Mouse (Mus musculus): ENCODE data around the gene 3110082I17Rik.

3110082I17Rik gene

DNA sequence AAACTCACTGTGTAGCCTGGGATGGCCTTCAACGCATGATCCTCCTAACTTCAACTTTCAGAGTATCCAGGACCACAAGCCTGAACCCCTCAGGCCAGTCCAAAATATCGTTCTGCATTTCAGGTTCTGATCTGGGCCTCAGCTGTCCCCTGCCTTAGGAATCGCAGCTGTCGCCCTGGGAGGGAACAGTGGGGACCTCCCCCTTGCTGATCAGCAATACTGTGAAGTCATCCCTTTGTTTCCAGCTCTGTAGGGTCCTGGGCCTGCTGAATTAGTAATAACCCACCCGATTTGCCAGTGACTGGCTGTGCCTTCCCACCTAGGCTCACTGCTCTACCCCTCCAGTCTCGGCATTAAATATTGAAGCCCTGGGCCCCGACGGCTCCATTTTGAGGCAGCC is 31.0 kb upstream of the 3110082I17Rik start:
- H3K27me3 ChIP-seq (ENCODE audit: insufficient read depth, low read length): peaks cover 25% of the 10 kb centered on the region
- H3K36me3 ChIP-seq (ENCODE audit: insufficient read depth, low read length): no peaks in the 10 kb centered on the region
- H3K4me1 ChIP-seq (replicated peaks; ENCODE audit: low read depth, low read length): peaks cover 36% of the 10 kb centered on the region
- TF ChIP-seq CTCF (conservative IDR thresholded peaks at IDR 0.05; ENCODE audit: low read length) (no peak), POU5F1 (IDR thresholded peaks at IDR 0.05; ENCODE audit: borderline replicate concordance, low read length) (no peak), NANOG (IDR thresholded peaks at IDR 0.05; ENCODE audit: borderline replicate concordance, low read length) (no peak)
- H3K9me3 ChIP-seq (ENCODE audit: low read length): peaks cover 6% of the 10 kb centered on the region; the same call in 1 of the 2 replicates
- H3K4me3 ChIP-seq (replicated peaks; ENCODE audit: low read length): no peak overlapping the region

DNA sequence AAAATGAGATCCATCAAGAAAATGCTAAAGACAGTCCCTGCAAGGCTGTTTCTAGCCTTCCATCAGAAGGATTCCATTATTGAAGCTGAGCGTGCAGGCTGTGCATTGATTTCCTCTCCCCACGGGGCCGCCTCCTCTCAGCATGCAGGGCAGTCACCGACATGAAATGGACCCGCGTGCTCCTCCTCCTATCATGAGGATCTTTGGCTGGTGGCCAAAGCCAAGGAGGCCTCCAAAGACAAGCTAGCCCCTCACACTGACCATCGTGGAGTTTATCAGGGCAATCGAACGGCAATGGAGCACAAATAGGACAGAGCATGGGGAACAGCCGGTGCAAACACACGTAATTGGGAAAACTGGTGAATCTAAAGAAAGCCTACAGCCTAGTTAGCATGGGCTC is 29.8 kb upstream of the 3110082I17Rik start:
- H3K36me3 ChIP-seq (ENCODE audit: insufficient read depth, low read length): no peaks in the 10 kb centered on the region
- peaks cover 9% of the 10 kb centered on the region; the same call in 1 of the 2 replicates for H3K9me3 ChIP-seq (ENCODE audit: low read length)
- TF ChIP-seq NANOG (IDR thresholded peaks at IDR 0.05; ENCODE audit: borderline replicate concordance, low read length) (no peak), POU5F1 (IDR thresholded peaks at IDR 0.05; ENCODE audit: borderline replicate concordance, low read length) (no peak), CTCF (conservative IDR thresholded peaks at IDR 0.05; ENCODE audit: low read length) (no peak)
- peaks cover 34% of the 10 kb centered on the region for H3K4me1 ChIP-seq (replicated peaks; ENCODE audit: low read depth, low read length)
- no peak overlapping the region for H3K4me3 ChIP-seq (replicated peaks; ENCODE audit: low read length)
- peaks cover 19% of the 10 kb centered on the region for H3K27me3 ChIP-seq (ENCODE audit: insufficient read depth, low read length)

DNA sequence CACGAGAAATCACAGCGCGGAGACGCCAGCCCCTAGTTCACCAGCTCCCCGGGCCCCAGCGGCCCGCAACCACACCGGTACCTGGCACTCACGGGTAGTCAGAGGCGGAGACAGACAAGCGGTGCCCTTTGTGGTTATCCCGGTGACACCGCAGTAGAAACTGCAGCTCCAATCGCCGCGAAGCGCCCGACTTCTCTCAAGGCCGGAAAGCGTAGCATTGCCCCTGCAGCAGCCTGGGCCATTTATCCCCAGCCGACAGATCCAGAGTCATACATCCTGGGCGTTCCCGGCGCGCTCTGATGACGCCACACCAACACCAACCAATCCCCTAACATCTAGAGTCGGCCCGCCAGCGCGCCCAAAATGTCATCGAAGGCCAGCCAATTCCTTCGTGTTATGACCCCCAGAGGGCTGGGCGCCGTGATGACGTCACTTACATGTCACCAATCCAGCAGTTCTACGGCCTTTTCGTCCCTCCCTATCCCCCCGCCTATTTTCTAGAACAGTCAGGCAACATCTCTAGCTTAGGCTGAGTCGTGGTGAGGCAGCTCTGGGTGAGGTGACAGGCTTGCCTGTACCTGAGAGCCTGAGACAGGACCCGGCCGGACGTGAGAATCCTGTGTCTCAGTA is 24.0 kb upstream of the 3110082I17Rik start, which contains the start of gene Zfand2a:
Gene Zfand2a (minus strand): TSS at position 365 of the 630 bp plus-strand sequence.
- Histone ChIP-seq H3K27me3 (ENCODE audit: insufficient read depth, low read length) (no peaks in the 10 kb centered on the region), H3K9me3 (ENCODE audit: low read length) (peaks cover 9% of the 10 kb centered on the region; the same call in 1 of the 2 replicates), H3K4me3 (replicated peaks; ENCODE audit: low read length) (peak within 1 kb of the TSS; percentile 99), H3K36me3 (ENCODE audit: insufficient read depth, low read length) (peaks cover 37% of the 10 kb centered on the region), H3K4me1 (replicated peaks; ENCODE audit: low read depth, low read length) (peaks cover 58% of the 10 kb centered on the region)
- no peak for TF ChIP-seq CTCF (conservative IDR thresholded peaks at IDR 0.05; ENCODE audit: low read length)
- no peak for TF ChIP-seq NANOG (IDR thresholded peaks at IDR 0.05; ENCODE audit: borderline replicate concordance, low read length)
- no peak for TF ChIP-seq POU5F1 (IDR thresholded peaks at IDR 0.05; ENCODE audit: borderline replicate concordance, low read length)

DNA sequence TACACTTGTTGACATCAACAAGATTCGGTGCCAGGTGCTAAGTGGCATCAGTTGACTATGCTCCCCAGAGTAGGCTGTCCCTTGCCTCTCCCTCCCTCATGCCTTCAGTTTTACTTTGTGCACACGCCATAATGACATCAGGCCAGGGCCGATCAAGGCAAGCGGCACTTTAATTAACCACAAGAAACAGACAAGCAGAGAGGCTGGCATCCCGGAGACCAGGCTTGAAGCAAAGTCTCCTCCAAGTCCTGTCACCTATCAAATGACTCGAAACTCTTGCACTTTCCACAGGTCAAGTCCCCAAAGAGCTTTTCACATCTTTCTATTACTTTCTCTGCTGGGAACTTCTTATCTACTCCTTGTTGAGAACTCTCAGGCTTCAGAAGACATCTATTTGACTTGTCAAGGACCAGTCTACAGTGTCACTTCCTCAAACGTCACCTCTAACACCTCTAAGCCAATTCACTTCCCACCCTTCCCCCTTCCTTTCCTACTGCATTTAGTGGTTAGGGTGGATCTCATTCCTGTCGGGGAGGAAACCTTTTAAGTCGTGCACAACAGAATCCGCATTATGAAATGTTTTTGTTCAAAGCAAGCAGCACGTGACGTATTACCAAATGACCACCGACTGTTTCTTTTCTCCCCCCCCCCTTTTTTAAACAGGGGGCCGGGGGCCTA is 23.0 kb upstream of the 3110082I17Rik start:
- Histone ChIP-seq H3K9me3 (ENCODE audit: low read length) (peaks cover 9% of the 10 kb centered on the region; the same call in 1 of the 2 replicates), H3K36me3 (ENCODE audit: insufficient read depth, low read length) (peaks cover 47% of the 10 kb centered on the region), H3K4me3 (replicated peaks; ENCODE audit: low read length) (peak overlapping the region; percentile 99), H3K4me1 (replicated peaks; ENCODE audit: low read depth, low read length) (peaks cover 61% of the 10 kb centered on the region), H3K27me3 (ENCODE audit: insufficient read depth, low read length) (no peaks in the 10 kb centered on the region)
- TF ChIP-seq POU5F1 (IDR thresholded peaks at IDR 0.05; ENCODE audit: borderline replicate concordance, low read length) (no peak), NANOG (IDR thresholded peaks at IDR 0.05; ENCODE audit: borderline replicate concordance, low read length) (no peak), CTCF (conservative IDR thresholded peaks at IDR 0.05; ENCODE audit: low read length) (no peak)

DNA sequence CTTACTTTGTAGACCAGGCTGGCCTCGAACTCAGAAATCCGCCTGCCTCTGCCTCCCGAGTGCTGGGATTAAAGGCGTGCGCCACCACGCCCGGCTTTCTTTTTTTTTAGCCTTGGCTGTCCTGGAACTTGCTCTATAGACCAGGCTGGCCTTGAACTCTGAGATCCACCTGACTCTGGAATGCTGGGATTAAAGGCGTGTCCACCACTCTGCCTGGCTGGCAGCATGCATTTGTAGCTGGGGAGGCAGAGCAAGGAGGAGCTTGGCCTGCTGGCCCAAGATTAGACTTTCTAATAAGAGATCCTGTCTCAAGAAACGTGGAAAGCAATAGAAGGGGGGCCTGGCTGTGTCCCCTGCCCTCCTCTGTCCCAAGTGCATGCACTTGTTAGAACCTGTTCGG is 20.1 kb upstream of the 3110082I17Rik start:
- H3K36me3 ChIP-seq (ENCODE audit: insufficient read depth, low read length): peaks cover 76% of the 10 kb centered on the region
- H3K4me1 ChIP-seq (replicated peaks; ENCODE audit: low read depth, low read length): peaks cover 74% of the 10 kb centered on the region
- no peak overlapping the region for H3K4me3 ChIP-seq (replicated peaks; ENCODE audit: low read length)
- H3K9me3 ChIP-seq (ENCODE audit: low read length): no peaks in the 10 kb centered on the region
- no peak for TF ChIP-seq NANOG (IDR thresholded peaks at IDR 0.05; ENCODE audit: borderline replicate concordance, low read length)
- no peak for TF ChIP-seq CTCF (conservative IDR thresholded peaks at IDR 0.05; ENCODE audit: low read length)
- no peak for TF ChIP-seq POU5F1 (IDR thresholded peaks at IDR 0.05; ENCODE audit: borderline replicate concordance, low read length)
- no peaks in the 10 kb centered on the region for H3K27me3 ChIP-seq (ENCODE audit: insufficient read depth, low read length)

DNA sequence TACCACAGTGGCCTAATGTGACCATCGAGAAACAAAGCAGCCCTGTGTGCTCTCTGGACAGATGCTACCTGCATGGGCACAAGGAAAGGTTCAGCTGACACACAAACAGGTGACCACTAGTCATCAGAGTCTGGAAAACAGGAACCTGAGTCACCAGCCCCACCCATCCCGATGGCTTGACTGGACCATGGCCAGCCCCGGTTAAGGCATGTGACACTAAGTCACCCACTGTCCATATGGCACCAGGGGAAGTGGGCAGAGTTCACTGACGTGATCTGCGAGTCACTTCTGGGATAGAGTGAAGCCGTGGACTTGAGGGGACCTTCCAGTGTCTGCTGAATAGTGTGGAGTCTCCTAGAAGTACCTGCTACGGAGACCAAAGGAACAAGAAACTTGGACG is 18.8 kb upstream of the 3110082I17Rik start:
- TF ChIP-seq NANOG (IDR thresholded peaks at IDR 0.05; ENCODE audit: borderline replicate concordance, low read length): no peak
- Histone ChIP-seq H3K36me3 (ENCODE audit: insufficient read depth, low read length) (peaks cover 89% of the 10 kb centered on the region), H3K4me1 (replicated peaks; ENCODE audit: low read depth, low read length) (peaks cover 71% of the 10 kb centered on the region), H3K27me3 (ENCODE audit: insufficient read depth, low read length) (no peaks in the 10 kb centered on the region), H3K4me3 (replicated peaks; ENCODE audit: low read length) (no peak overlapping the region), H3K9me3 (ENCODE audit: low read length) (no peaks in the 10 kb centered on the region)

DNA sequence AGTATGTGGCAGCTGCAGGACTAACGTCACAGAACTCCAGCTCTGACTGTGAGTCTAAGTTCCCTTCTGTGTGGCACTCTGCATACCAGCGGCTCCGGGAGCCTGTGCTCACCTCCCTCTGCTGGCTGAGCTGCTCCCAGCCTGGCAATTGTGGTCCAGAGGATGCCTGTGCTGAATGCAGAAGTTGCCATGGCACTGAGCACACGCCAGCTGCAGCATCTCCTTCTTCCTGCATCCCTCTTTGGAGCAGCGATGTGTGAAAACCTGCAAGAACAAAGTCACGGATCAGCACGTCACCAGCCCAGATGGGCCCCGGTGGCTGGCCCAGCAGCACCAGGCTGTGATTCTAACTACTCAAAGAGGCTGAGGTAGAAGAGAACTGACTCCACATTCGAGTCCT is 14.4 kb upstream of the 3110082I17Rik start:
- Histone ChIP-seq H3K9me3 (ENCODE audit: low read length) (no peaks in the 10 kb centered on the region), H3K27me3 (ENCODE audit: insufficient read depth, low read length) (no peaks in the 10 kb centered on the region), H3K4me1 (replicated peaks; ENCODE audit: low read depth, low read length) (peaks cover 32% of the 10 kb centered on the region), H3K36me3 (ENCODE audit: insufficient read depth, low read length) (peaks cover 87% of the 10 kb centered on the region), H3K4me3 (replicated peaks; ENCODE audit: low read length) (no peak overlapping the region)
- TF ChIP-seq POU5F1 (IDR thresholded peaks at IDR 0.05; ENCODE audit: borderline replicate concordance, low read length): no peak
- no peak for TF ChIP-seq CTCF (conservative IDR thresholded peaks at IDR 0.05; ENCODE audit: low read length)
- no peak for TF ChIP-seq NANOG (IDR thresholded peaks at IDR 0.05; ENCODE audit: borderline replicate concordance, low read length)

DNA sequence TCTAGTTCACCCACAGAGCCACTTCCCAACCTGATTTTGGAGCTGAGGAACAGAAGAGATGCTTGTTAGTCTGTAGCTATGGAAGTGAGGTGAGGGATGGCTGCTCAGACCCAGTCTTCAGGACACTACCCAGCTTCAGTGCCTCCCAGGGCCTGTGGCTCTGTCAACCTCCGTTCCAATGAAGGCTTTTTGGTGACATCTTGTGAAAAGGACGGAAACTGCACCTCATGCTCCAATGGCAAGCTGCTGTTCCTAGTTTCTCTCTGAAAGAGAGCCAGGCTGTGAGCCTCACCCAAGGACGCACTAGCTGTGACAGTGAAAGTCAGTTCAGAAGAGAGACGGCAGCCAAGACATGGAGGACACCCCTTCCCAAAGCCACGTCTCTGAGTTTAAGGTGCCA is 7.7 kb upstream of the 3110082I17Rik start:
- Histone ChIP-seq H3K4me3 (replicated peaks; ENCODE audit: low read length) (no peak overlapping the region), H3K36me3 (ENCODE audit: insufficient read depth, low read length) (peaks cover 19% of the 10 kb centered on the region), H3K27me3 (ENCODE audit: insufficient read depth, low read length) (0 out of 2 replicates have a peak, but pooled peaks cover 4% of the 10 kb centered on the region), H3K4me1 (replicated peaks; ENCODE audit: low read depth, low read length) (no peaks in the 10 kb centered on the region), H3K9me3 (ENCODE audit: low read length) (no peaks in the 10 kb centered on the region)
- no peak for TF ChIP-seq POU5F1 (IDR thresholded peaks at IDR 0.05; ENCODE audit: borderline replicate concordance, low read length)
- TF ChIP-seq CTCF (conservative IDR thresholded peaks at IDR 0.05; ENCODE audit: low read length): no peak
- TF ChIP-seq NANOG (IDR thresholded peaks at IDR 0.05; ENCODE audit: borderline replicate concordance, low read length): no peak
